Mouse (Mus musculus) heart, embryonic 13.5 days (tissue): ENCODE results near the gene Cldn13. TPM values are rescaled to one million over a fixed set of nuclear protein-coding genes. Genes with fewer than 3 reads are reported as not detected.
A peak's percentile ranks its signal among the peaks of the same experiment; 100 is the strongest.
"Not testable (repeated sequence)": the region's sequence is repeated elsewhere in the genome, so short reads cannot be mapped to it uniquely, and the experiment has no call there.

Experiments used
- ATAC-seq: fragments of 200-750 bp; cut with Nextera tagmentation; 2 replicates; pipeline ENCODE4 v1.8.0; 2017; ENCODE audit warnings: moderate TSS enrichment; ENCODE audit not compliant: insufficient number of reproducible peaks, low FRiP score, low TSS enrichment; ENCODE audit errors: extremely low read depth
- H3K27ac ChIP-seq: fragments of 300-500 bp; sonication (generic); replicated peaks from 2 replicates; pipeline ENCODE4 v1.5.1; 2015; ENCODE audit warnings: moderate library complexity, mild to moderate bottlenecking, inconsistent platforms
- H3K27me3 ChIP-seq: fragments of 300-500 bp; sonication (generic); replicated peaks from 2 replicates; pipeline ENCODE4 v1.6.1; 2015; ENCODE audit warnings: mild to moderate bottlenecking, inconsistent platforms
- H3K36me3 ChIP-seq: fragments of 300-500 bp; sonication (generic); 2 replicates; pipeline ENCODE4 v1.6.1; 2015; ENCODE audit warnings: mild to moderate bottlenecking, inconsistent platforms
- H3K4me1 ChIP-seq: fragments of 300-500 bp; sonication (generic); 2 replicates; pipeline ENCODE4 v1.6.1; 2015; ENCODE audit warnings: inconsistent platforms
- H3K4me2 ChIP-seq: fragments of 300-500 bp; sonication (generic); 2 replicates; pipeline ENCODE4 v1.6.1; 2015; ENCODE audit warnings: inconsistent platforms, mild to moderate bottlenecking, moderate library complexity
- H3K4me3 ChIP-seq: fragments of 300-500 bp; sonication (generic); 2 replicates; pipeline ENCODE4 v1.5.1; 2015; ENCODE audit warnings: moderate library complexity, mild to moderate bottlenecking, inconsistent platforms
- H3K9ac ChIP-seq: fragments of 300-500 bp; sonication (generic); 2 replicates; pipeline ENCODE4 v1.6.1; 2015; ENCODE audit warnings: inconsistent platforms, mild to moderate bottlenecking, moderate library complexity
- H3K9me3 ChIP-seq: fragments of 300-500 bp; sonication (generic); 2 replicates; pipeline ENCODE4 v1.6.1; 2016; ENCODE audit warnings: inconsistent platforms
- WGBS: fragments of 180-500 bp; shearing (Covaris S2); methylation state at CpG from one replicate; pipeline ENCODE4 v1.1.7; 2015; ENCODE audit warnings: mixed read lengths; 5-methylcytosine and 5-hydroxymethylcytosine counted together
- polyA plus RNA-seq: library from polyadenylated mRNA; unstranded; fragments of >200 nt; fragmentation: Nextera tagmentation; extraction: Ambion mirVana; gene quantifications from 2 replicates; pipeline ENCODE4 v1.2.1, GENCODE M21; 2015

The Cldn13 gene
- polyA plus RNA-seq, 1 experiment from 2014 or later = 3.2 TPM

DNA sequence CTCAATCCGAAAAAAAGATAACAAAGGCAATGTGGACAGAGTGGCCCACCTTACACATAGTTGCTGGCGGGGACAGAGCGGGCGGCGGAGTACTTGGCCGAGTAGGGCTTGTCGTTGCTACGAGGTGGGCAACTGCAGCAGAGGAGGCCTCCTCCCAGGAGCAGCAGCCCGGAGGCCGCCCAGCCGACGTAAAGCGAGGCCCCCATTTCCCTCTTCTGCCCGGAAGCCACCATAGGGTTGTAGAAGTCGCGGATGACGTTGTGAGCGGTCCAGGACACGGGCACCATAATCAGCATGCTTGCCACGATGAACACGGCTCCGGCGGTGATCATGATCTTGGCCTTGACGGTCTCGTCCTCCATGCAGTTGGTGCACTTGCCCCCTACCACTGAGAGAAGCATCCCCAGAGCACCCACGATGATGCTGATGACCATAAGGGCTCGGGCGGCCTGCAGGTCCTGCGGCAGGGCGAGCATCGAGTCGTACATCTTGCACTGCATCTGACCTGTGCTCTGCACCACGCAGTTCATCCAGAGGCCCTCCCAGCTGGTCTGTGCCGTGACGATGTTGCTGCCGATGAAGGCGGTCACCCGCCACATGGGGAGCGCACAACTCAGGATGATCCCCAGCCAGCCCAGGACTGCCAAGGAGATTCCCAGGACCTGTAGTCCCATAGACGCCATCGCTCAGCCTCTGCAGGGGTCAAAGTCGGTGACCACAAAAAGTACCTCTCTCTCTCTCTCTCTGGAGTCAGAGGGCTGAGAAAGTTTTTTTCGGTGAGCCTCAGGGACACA lies 30.9 kb upstream of the Cldn13 start:
- H3K27me3 ChIP-seq = peaks cover 38% of the 10 kb centered on the region
- peaks cover 40% of the 10 kb centered on the region for H3K4me1 ChIP-seq
- ATAC-seq = no peak
- H3K4me2 ChIP-seq = peak overlapping the region; percentile 49
- H3K4me3 ChIP-seq = peak overlapping the region; percentile 33
- no peak overlapping the region for H3K27ac ChIP-seq
- H3K36me3 ChIP-seq = no peaks in the 10 kb centered on the region
- WGBS = 25% methylated on average over 43 of the region's 43 CpGs
- peak overlapping the region; percentile 42 for H3K9ac ChIP-seq
- no peaks in the 10 kb centered on the region for H3K9me3 ChIP-seq

DNA sequence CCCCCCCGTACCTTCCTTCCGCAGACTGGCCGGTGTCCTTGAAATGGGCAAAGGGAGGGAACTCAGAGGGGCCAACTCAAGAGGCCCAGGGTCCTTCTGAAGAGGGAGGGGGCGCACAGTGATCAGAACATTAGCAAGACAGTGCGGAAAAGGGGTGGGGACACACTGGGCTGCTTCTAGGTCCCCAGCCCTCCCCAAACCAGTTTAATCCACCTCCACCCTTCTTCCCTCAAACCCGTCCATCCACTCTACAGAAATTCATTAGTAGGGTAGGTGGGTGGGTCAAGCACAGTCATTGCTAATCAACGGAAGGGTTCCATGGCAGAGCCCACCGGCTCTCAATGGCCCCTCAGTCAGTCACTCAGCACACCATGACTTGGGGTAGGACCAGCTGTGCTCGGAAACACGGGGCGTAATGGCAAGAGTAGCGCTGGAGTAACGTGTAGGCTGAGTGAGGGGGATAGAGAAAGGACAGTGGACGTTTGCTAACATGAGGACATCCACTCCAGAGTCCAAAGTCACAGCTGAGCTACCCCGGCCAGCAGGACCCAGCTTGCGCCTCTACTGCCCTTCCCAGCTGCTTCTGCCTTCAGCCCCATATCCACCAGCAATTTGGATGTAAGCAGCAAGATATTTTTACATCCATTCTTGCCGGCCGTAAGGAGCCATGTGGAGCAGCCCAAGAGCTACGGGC lies 30.1 kb upstream of the Cldn13 start:
- Histone ChIP-seq H3K27ac (no peak overlapping the region), H3K4me3 (peak overlapping the region; percentile 33), H3K4me1 (peaks cover 32% of the 10 kb centered on the region), H3K27me3 (peaks cover 38% of the 10 kb centered on the region), H3K9ac (peak overlapping the region; percentile 42; the same call in 1 of the 2 replicates), H3K4me2 (peak overlapping the region; percentile 49), H3K9me3 (no peaks in the 10 kb centered on the region), H3K36me3 (no peaks in the 10 kb centered on the region)
- WGBS = 45% methylated on average over 19 of the region's 19 CpGs
- ATAC-seq = no peak

DNA sequence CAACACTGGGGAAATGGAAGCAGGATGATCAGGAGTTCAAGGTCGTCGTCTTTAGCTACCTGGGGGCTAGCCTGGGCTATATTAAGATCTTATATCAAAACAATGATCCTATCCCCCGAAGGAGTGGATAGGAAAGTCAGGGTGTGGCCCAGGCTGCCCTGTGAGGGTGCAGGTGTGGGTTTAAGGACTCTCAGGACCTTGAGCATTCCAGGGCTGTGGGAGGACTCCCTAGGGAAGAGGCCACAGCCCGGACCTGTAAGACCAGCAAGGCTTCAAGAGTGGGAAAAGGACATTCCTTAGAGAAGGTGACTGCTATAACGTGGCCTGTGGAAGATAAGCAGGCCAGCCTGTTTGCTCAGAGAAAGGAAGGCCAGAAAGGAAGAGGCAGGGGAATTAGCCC lies 28.9 kb upstream of the Cldn13 start:
- Histone ChIP-seq H3K27me3 (peaks cover 38% of the 10 kb centered on the region), H3K4me2 (no peak overlapping the region), H3K4me3 (no peak overlapping the region), H3K9ac (no peak overlapping the region), H3K4me1 (peaks cover 32% of the 10 kb centered on the region), H3K9me3 (no peaks in the 10 kb centered on the region), H3K27ac (no peak overlapping the region), H3K36me3 (no peaks in the 10 kb centered on the region)
- ATAC-seq = no peak
- 48% methylated on average over 5 of the region's 5 CpGs for WGBS

- no peak for ATAC-seq
- Histone ChIP-seq H3K9me3 (no peaks in the 10 kb centered on the region), H3K4me3 (no peak overlapping the region), H3K4me2 (no peak overlapping the region), H3K9ac (no peak overlapping the region), H3K4me1 (peaks cover 27% of the 10 kb centered on the region), H3K27me3 (peaks cover 32% of the 10 kb centered on the region), H3K27ac (no peak overlapping the region), H3K36me3 (no peaks in the 10 kb centered on the region)
- WGBS = 66% methylated on average over 2 of the region's 2 CpGs
Measured at GRCm38 (mm10) chr5:134942740-134943139, 27.4 kb upstream of the Cldn13 start.

- H3K9ac ChIP-seq = no peak overlapping the region
- peaks cover 16% of the 10 kb centered on the region for H3K4me1 ChIP-seq
- no peak for ATAC-seq
- no peak overlapping the region for H3K27ac ChIP-seq
- H3K4me3 ChIP-seq = no peak overlapping the region
- 77% methylated on average over 14 of the region's 14 CpGs for WGBS
- no peaks in the 10 kb centered on the region for H3K36me3 ChIP-seq
- H3K9me3 ChIP-seq = no peaks in the 10 kb centered on the region
- no peak overlapping the region for H3K4me2 ChIP-seq
- peaks cover 21% of the 10 kb centered on the region for H3K27me3 ChIP-seq
Measured at GRCm38 (mm10) chr5:134941472-134942209, 26.3 kb upstream of the Cldn13 start.

DNA sequence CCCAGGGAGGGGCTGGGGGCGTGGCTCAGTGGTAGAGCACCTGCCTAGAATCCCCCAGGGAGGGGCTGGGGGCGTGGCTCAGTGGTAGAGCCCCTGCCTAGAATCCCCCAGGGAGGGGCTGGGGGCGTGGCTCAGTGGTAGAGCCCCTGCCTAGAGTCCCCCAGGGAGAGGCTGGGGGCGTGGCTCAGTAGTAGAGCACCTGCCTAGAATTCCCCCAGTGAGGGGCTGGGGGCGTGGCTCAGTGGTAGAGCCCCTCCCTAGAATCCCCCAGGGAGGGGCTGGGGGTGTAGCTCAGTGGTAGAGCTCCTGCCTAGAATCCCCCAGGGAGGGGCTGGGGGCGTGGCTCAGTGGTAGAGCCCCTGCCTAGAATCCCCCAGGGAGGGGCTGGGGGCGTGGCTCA lies 24.2 kb upstream of the Cldn13 start:
- WGBS = 79% methylated on average over 3 of the region's 7 CpGs
- not testable (repeated sequence) for H3K27ac ChIP-seq, H3K9ac ChIP-seq, H3K4me1 ChIP-seq, ATAC-seq, H3K27me3 ChIP-seq, H3K9me3 ChIP-seq, H3K36me3 ChIP-seq, H3K4me3 ChIP-seq, H3K4me2 ChIP-seq

- no peak overlapping the region for H3K9ac ChIP-seq
- H3K4me1 ChIP-seq = 0 out of 2 replicates have a peak, but pooled peaks cover 5% of the 10 kb centered on the region
- no peaks in the 10 kb centered on the region for H3K9me3 ChIP-seq
- WGBS = 63% methylated on average over 3 of the region's 3 CpGs
- H3K4me3 ChIP-seq = no peak overlapping the region
- peaks cover 5% of the 10 kb centered on the region; the same call in 1 of the 2 replicates for H3K27me3 ChIP-seq
- no peak overlapping the region for H3K4me2 ChIP-seq
- no peak for ATAC-seq
- no peaks in the 10 kb centered on the region for H3K36me3 ChIP-seq
- no peak overlapping the region for H3K27ac ChIP-seq
Measured at GRCm38 (mm10) chr5:134939069-134939468, 23.7 kb upstream of the Cldn13 start.

GRCm38 (mm10) chr5:134936626-134937185 lies 21.4 kb upstream of the Cldn13 start:
- H3K27ac ChIP-seq = no peak overlapping the region
- H3K4me2 ChIP-seq = no peak overlapping the region
- no peaks in the 10 kb centered on the region for H3K9me3 ChIP-seq
- no peak overlapping the region for H3K9ac ChIP-seq
- no peaks in the 10 kb centered on the region for H3K27me3 ChIP-seq
- H3K36me3 ChIP-seq = no peaks in the 10 kb centered on the region
- peaks cover 5% of the 10 kb centered on the region; the same call in 1 of the 2 replicates for H3K4me1 ChIP-seq
- H3K4me3 ChIP-seq = no peak overlapping the region
- no peak for ATAC-seq
- WGBS = 86% methylated on average over 6 of the region's 6 CpGs

GRCm38 (mm10) chr5:134936051-134936450 lies 20.7 kb upstream of the Cldn13 start:
- H3K4me1 ChIP-seq = peaks cover 8% of the 10 kb centered on the region; the same call in 1 of the 2 replicates
- no peak overlapping the region for H3K4me3 ChIP-seq
- no peaks in the 10 kb centered on the region for H3K27me3 ChIP-seq
- H3K4me2 ChIP-seq = no peak overlapping the region
- H3K9ac ChIP-seq = no peak overlapping the region
- no peaks in the 10 kb centered on the region for H3K36me3 ChIP-seq
- no peak overlapping the region for H3K27ac ChIP-seq
- 83% methylated on average over 6 of the region's 6 CpGs for WGBS
- no peaks in the 10 kb centered on the region for H3K9me3 ChIP-seq
- ATAC-seq = no peak

- Histone ChIP-seq H3K4me1 (peaks cover 8% of the 10 kb centered on the region; the same call in 1 of the 2 replicates), H3K27ac (no peak overlapping the region), H3K9ac (no peak overlapping the region), H3K4me3 (no peak overlapping the region), H3K4me2 (no peak overlapping the region), H3K36me3 (no peaks in the 10 kb centered on the region), H3K9me3 (no peaks in the 10 kb centered on the region), H3K27me3 (0 out of 2 replicates have a peak, but pooled peaks cover 2% of the 10 kb centered on the region)
- 80% methylated on average over 3 of the region's 3 CpGs for WGBS
- ATAC-seq = no peak
Measured at GRCm38 (mm10) chr5:134934666-134935065, 19.3 kb upstream of the Cldn13 start.

- H3K9ac ChIP-seq, H3K27ac ChIP-seq, H3K4me3 ChIP-seq, H3K4me1 ChIP-seq, ATAC-seq, H3K27me3 ChIP-seq, H3K36me3 ChIP-seq, H3K9me3 ChIP-seq: not testable (repeated sequence)
- H3K4me2 ChIP-seq = peak overlapping the region; percentile 98
- 91% methylated on average over 5 of the region's 5 CpGs for WGBS
Measured at GRCm38 (mm10) chr5:134933686-134934085, 18.4 kb upstream of the Cldn13 start.
